Mouse (Mus musculus) liver, embryonic 14.5 days (tissue): ENCODE measurements at regions not wholly inside any gene's neighbourhood (a gene's known extent, or its start where the extent isn't known, plus 50 kb on each side); places are given as distances from the start of the nearest gene placed in this dataset.

ENCODE experiments used
- ATAC-seq: fragments of 200-750 bp; cut with Nextera tagmentation; 2 replicates; pipeline ENCODE4 v1.8.0; 2017; ENCODE audit warnings: moderate number of reproducible peaks, mild to moderate bottlenecking, moderate library complexity; ENCODE audit not compliant: insufficient read depth
- DNase-seq, 3 experiments: peaks; one replicate each; pipeline ENCODE4 v3.0.0-alpha.2; 2012 to 2013; ENCODE audit warnings: low read depth in 3 of 3, low spot score in 3 of 3
- H3K27ac ChIP-seq: fragments of 300-500 bp; sonication (generic); 2 replicates; pipeline ENCODE4 v1.5.1; 2014; ENCODE audit warnings: moderate library complexity, mild to moderate bottlenecking, control low read depth, inconsistent platforms
- H3K27me3 ChIP-seq: fragments of 300-500 bp; sonication (generic); 2 replicates; pipeline ENCODE4 v1.6.1; 2014; ENCODE audit warnings: mild to moderate bottlenecking, low read length, moderate library complexity; ENCODE audit not compliant: control insufficient read depth, insufficient read depth
- H3K36me3 ChIP-seq: fragments of 300-500 bp; sonication (generic); replicated peaks from 2 replicates; pipeline ENCODE4 v1.6.1; 2014; ENCODE audit warnings: low read depth; ENCODE audit not compliant: control insufficient read depth, insufficient read depth
- H3K4me1 ChIP-seq, 2 experiments: fragments of 200-500 bp in 1 of 2; fragments of 300-500 bp in 1 of 2; sonication (generic) in 1 of 2; replicated peaks; 2 replicates each; pipeline ENCODE4 v1.6.1; 2012 to 2014; ENCODE audit warnings: antibody characterized with exemption in 1 of 2, inconsistent platforms in 1 of 2, low read length in 1 of 2; ENCODE audit not compliant: control insufficient read depth in 2 of 2, insufficient read depth in 2 of 2
- H3K4me2 ChIP-seq: fragments of 300-500 bp; sonication (generic); 2 replicates; pipeline ENCODE4 v1.6.1; 2014; ENCODE audit warnings: low read depth, mild to moderate bottlenecking, control low read depth, moderate library complexity
- H3K4me3 ChIP-seq, 2 experiments: fragments of 200-500 bp in 1 of 2; fragments of 300-500 bp in 1 of 2; sonication (generic) in 1 of 2; 2 replicates each; pipeline ENCODE4 v1.5.1; 2012 to 2014; ENCODE audit warnings: low read depth in 2 of 2, low read length in 2 of 2, mild to moderate bottlenecking in 2 of 2, control low read depth in 1 of 2, inconsistent platforms in 1 of 2, moderate library complexity in 1 of 2; ENCODE audit not compliant: insufficient read depth in 1 of 2
- H3K9ac ChIP-seq: fragments of 300-500 bp; sonication (generic); replicated peaks from 2 replicates; pipeline ENCODE4 v1.6.1; 2014; ENCODE audit warnings: mild to moderate bottlenecking, control low read depth, moderate library complexity
- H3K9me3 ChIP-seq: fragments of 300-500 bp; sonication (generic); 2 replicates; pipeline ENCODE4 v1.6.1; 2016; ENCODE audit warnings: low read length, mixed read lengths; ENCODE audit not compliant: control insufficient read depth
- CTCF ChIP-seq: IDR thresholded peaks from 2 replicates; pipeline ENCODE4 v1.5.1; 2016; ENCODE audit warnings: antibody characterized with exemption, low read depth, control low read depth
- EP300 ChIP-seq: IDR thresholded peaks from 2 replicates; pipeline ENCODE4 v1.6.1; 2016; ENCODE audit warnings: antibody characterized with exemption, low read depth
- WGBS: fragments of 180-500 bp; shearing (Covaris S2); extraction: QIAGEN DNeasy Blood & Tissue Kit; methylation state at CpG from one replicate; pipeline ENCODE4 v1.1.7; 2014; ENCODE audit not compliant: insufficient replicate concordance; 5-methylcytosine and 5-hydroxymethylcytosine counted together

- Histone ChIP-seq H3K4me3 (no peak overlapping the region), H3K27me3 (no peaks in the 10 kb centered on the region), H3K4me1 (no peaks in the 10 kb centered on the region), H3K27ac (no peak overlapping the region), H3K9me3 (no peaks in the 10 kb centered on the region), H3K36me3 (no peaks in the 10 kb centered on the region), H3K9ac (no peak overlapping the region), H3K4me2 (no peak overlapping the region)
- TF ChIP-seq EP300 (no peak), CTCF (no peak)
- ATAC-seq (no peak), DNase-seq (no peak)
- 39% methylated on average over 3 of the region's 3 CpGs for WGBS
These were observed 235.7 kb downstream of the 1500009L16Rik start for GRCm38 (mm10) chr10:83958397-83958796.

GRCm38 (mm10) chr10:83958826-83959225 is 236.2 kb downstream of the 1500009L16Rik start:
- Histone ChIP-seq H3K4me3 (no peak overlapping the region), H3K9ac (no peak overlapping the region), H3K36me3 (no peaks in the 10 kb centered on the region), H3K27me3 (no peaks in the 10 kb centered on the region), H3K9me3 (no peaks in the 10 kb centered on the region), H3K27ac (no peak overlapping the region), H3K4me1 (no peaks in the 10 kb centered on the region), H3K4me2 (no peak overlapping the region)
- no peak for TF ChIP-seq EP300
- 45% methylated on average over 2 of the region's 2 CpGs for WGBS
- no peak for ATAC-seq
- no peak for DNase-seq

GRCm38 (mm10) chr10:83963232-83963760 is 240.6 kb downstream of the 1500009L16Rik start:
- no peak overlapping the region for H3K27ac ChIP-seq
- H3K36me3 ChIP-seq: no peaks in the 10 kb centered on the region
- no peak overlapping the region for H3K4me2 ChIP-seq
- no peak overlapping the region for H3K9ac ChIP-seq
- no peaks in the 10 kb centered on the region for H3K27me3 ChIP-seq
- no peaks in the 10 kb centered on the region for H3K4me1 ChIP-seq
- no peaks in the 10 kb centered on the region for H3K9me3 ChIP-seq
- no peak for TF ChIP-seq CTCF
- TF ChIP-seq EP300: no peak
- ATAC-seq (no peak), DNase-seq (no peak)
- H3K4me3 ChIP-seq: no peak overlapping the region
- 63% methylated on average over 12 of the region's 12 CpGs for WGBS

GRCm38 (mm10) chr10:83963779-83964643 is 241.3 kb downstream of the 1500009L16Rik start:
- DNase-seq (no peak), ATAC-seq (no peak)
- no peaks in the 10 kb centered on the region for H3K9me3 ChIP-seq
- H3K36me3 ChIP-seq: no peaks in the 10 kb centered on the region
- H3K27ac ChIP-seq: no peak overlapping the region
- no peaks in the 10 kb centered on the region for H3K4me1 ChIP-seq
- no peak for TF ChIP-seq CTCF
- no peak for TF ChIP-seq EP300
- H3K4me3 ChIP-seq: no peak overlapping the region
- H3K4me2 ChIP-seq: no peak overlapping the region
- WGBS: 65% methylated on average over 12 of the region's 12 CpGs
- H3K27me3 ChIP-seq: no peaks in the 10 kb centered on the region
- H3K9ac ChIP-seq: no peak overlapping the region

GRCm38 (mm10) chr10:83964838-83965237 is 242.2 kb downstream of the 1500009L16Rik start:
- no peak overlapping the region for H3K4me2 ChIP-seq

More at GRCm38 (mm10) chr10:83964838-83965237, 242.2 kb downstream of the 1500009L16Rik start:
- H3K27me3 ChIP-seq: no peaks in the 10 kb centered on the region
- no peaks in the 10 kb centered on the region for H3K36me3 ChIP-seq
- no peak overlapping the region for H3K27ac ChIP-seq
- no peaks in the 10 kb centered on the region for H3K4me1 ChIP-seq
- H3K9ac ChIP-seq: no peak overlapping the region
- ATAC-seq (no peak), DNase-seq (no peak)
- H3K4me3 ChIP-seq: no peak overlapping the region
- TF ChIP-seq CTCF (no peak), EP300 (no peak)
- no peaks in the 10 kb centered on the region for H3K9me3 ChIP-seq
- WGBS: 68% methylated on average over 5 of the region's 5 CpGs
